Mouse (Mus musculus) cerebellum, adult 2 months (tissue): Measurements from ENCODE around the gene Ugt1a9. TPM values are rescaled to one million over a fixed set of nuclear protein-coding genes. Genes with fewer than 3 reads are reported as not detected.

Experiments used
- DNase-seq, 2 experiments: peaks; one replicate each; pipeline ENCODE4 v3.0.0; 2021
- H3K27ac ChIP-seq: fragments of 200-500 bp; 2 replicates; pipeline ENCODE4 v1.5.1; 2012; ENCODE audit warnings: low read length, control low read depth, inconsistent platforms; ENCODE audit not compliant: insufficient read depth
- H3K27me3 ChIP-seq: fragments of 200-500 bp; 2 replicates; pipeline ENCODE4 v1.6.1; 2012; ENCODE audit warnings: inconsistent platforms, mild to moderate bottlenecking, low read length, moderate library complexity; ENCODE audit not compliant: control insufficient read depth, insufficient read depth
- H3K4me1 ChIP-seq: fragments of 200-500 bp; 2 replicates; pipeline ENCODE4 v1.6.1; 2011; ENCODE audit warnings: low read length; ENCODE audit not compliant: control insufficient read depth, insufficient read depth
- H3K4me3 ChIP-seq: fragments of 200-500 bp; replicated peaks from 2 replicates; pipeline ENCODE3; 2011; ENCODE audit warnings: mild to moderate bottlenecking, low read depth, low read length, control low read depth; ENCODE audit not compliant: insufficient read depth
- CTCF ChIP-seq: fragments of 200-500 bp; IDR thresholded peaks from 2 replicates; pipeline ENCODE4 v1.5.1; 2011; ENCODE audit warnings: low read depth, mild to moderate bottlenecking, control low read depth, low read length, moderate library complexity, borderline replicate concordance; ENCODE audit not compliant: insufficient read depth
- POLR2A ChIP-seq: fragments of 200-500 bp; IDR thresholded peaks from 2 replicates; pipeline ENCODE4 v1.6.1; 2011; ENCODE audit warnings: low read length, control low read depth, borderline replicate concordance; ENCODE audit not compliant: insufficient read depth
- WGBS: fragments of 180-500 bp; shearing (Covaris S2); methylation state at CpG from one replicate; pipeline ENCODE4 v1.1.7; 2018; 5-methylcytosine and 5-hydroxymethylcytosine counted together
- polyA plus RNA-seq: library from polyadenylated mRNA; depleted of rRNA; stranded (reverse); fragments of >200 nt; gene quantifications from 2 replicates; pipeline ENCODE4 v1.2.3, GENCODE M21; 2012

Ugt1a9 gene
- polyA plus RNA-seq, 1 experiment, result not detected

- Histone ChIP-seq H3K27ac (no peak overlapping the region), H3K4me3 (no peak overlapping the region), H3K4me1 (no peaks in the 10 kb centered on the region), H3K27me3 (no peaks in the 10 kb centered on the region)
- DNase-seq, result no peak
- WGBS, result 63% methylated on average over 7 of the region's 7 CpGs
- TF ChIP-seq CTCF (no peak), POLR2A (no peak)
These were observed 161.4 kb downstream of the Ugt1a9 start for GRCm38 (mm10) chr1:88231803-88232499.

GRCm38 (mm10) chr1:88232664-88233380, 162.2 kb downstream of the Ugt1a9 start:
- Histone ChIP-seq H3K27me3 (no peaks in the 10 kb centered on the region), H3K4me1 (no peaks in the 10 kb centered on the region), H3K4me3 (no peak overlapping the region), H3K27ac (no peak overlapping the region)
- TF ChIP-seq POLR2A, result no peak
- TF ChIP-seq CTCF, result no peak
- WGBS, result 50% methylated on average over 3 of the region's 3 CpGs
- DNase-seq, result no peak

- TF ChIP-seq POLR2A (no peak), CTCF (no peak)
- no peaks in the 10 kb centered on the region for H3K27me3 ChIP-seq
- H3K27ac ChIP-seq, result no peak overlapping the region
- no peak for DNase-seq
- H3K4me3 ChIP-seq, result no peak overlapping the region
- WGBS, result 65% methylated on average over 14 of the region's 14 CpGs
- H3K4me1 ChIP-seq, result no peaks in the 10 kb centered on the region
These were observed 163.0 kb downstream of the Ugt1a9 start for GRCm38 (mm10) chr1:88233421-88234247.

GRCm38 (mm10) chr1:88234248-88234610, 163.6 kb downstream of the Ugt1a9 start:
- no peaks in the 10 kb centered on the region for H3K4me1 ChIP-seq
- no peak overlapping the region for H3K4me3 ChIP-seq
- WGBS, result 57% methylated on average over 4 of the region's 4 CpGs
- H3K27ac ChIP-seq, result no peak overlapping the region
- DNase-seq, result no peak
- TF ChIP-seq POLR2A (no peak), CTCF (no peak)
- H3K27me3 ChIP-seq, result no peaks in the 10 kb centered on the region

- 39% methylated on average over 5 of the region's 5 CpGs for WGBS
- Histone ChIP-seq H3K27ac (no peak overlapping the region), H3K4me3 (no peak overlapping the region), H3K27me3 (no peaks in the 10 kb centered on the region), H3K4me1 (no peaks in the 10 kb centered on the region)
- DNase-seq, result no peak
- TF ChIP-seq CTCF (no peak), POLR2A (no peak)
These were observed 164.0 kb downstream of the Ugt1a9 start for GRCm38 (mm10) chr1:88234646-88235045.

GRCm38 (mm10) chr1:88235046-88235893, 164.7 kb downstream of the Ugt1a9 start:
- WGBS, result 59% methylated on average over 11 of the region's 11 CpGs
- no peaks in the 10 kb centered on the region for H3K27me3 ChIP-seq
- no peak overlapping the region for H3K27ac ChIP-seq
- DNase-seq, result no peak
- no peak for TF ChIP-seq CTCF
- no peaks in the 10 kb centered on the region for H3K4me1 ChIP-seq
- no peak overlapping the region for H3K4me3 ChIP-seq

GRCm38 (mm10) chr1:88235894-88236415, 165.4 kb downstream of the Ugt1a9 start:
- Histone ChIP-seq H3K27ac (no peak overlapping the region), H3K4me1 (no peaks in the 10 kb centered on the region), H3K27me3 (no peaks in the 10 kb centered on the region), H3K4me3 (no peak overlapping the region)
- no peak for DNase-seq
- WGBS, result 49% methylated on average over 4 of the region's 4 CpGs
- TF ChIP-seq POLR2A, result no peak
- no peak for TF ChIP-seq CTCF
